Comparison of ENCODE assay signal across 17 mouse cellular contexts in the genomic region with DNA sequence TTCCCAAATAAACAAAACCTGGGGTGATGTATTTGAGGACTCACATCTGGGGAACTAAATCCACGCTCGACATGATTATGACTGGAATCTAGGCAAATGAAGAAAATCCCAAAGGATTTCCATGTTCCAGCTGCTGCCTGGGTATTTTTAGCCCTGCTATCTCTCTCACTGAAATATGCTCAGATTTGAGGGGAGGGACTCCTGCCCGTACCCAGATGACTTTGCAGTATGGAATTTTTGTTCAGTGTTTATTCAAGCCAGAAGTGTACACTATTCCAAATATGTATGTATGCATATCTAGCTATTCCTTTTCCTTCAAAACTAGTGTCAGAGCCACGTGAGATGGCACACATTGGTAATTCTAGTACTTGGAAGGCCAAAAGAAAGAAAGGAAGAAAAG.
DNase-seq lines count a peak whose midpoint lies in the region; ATAC-seq and TF ChIP-seq lines count a peak whose summit lies in the region.
"Had no signal": no experiment of that assay in that cellular context is flagged by ENCODE, and none has a peak within 500 bp of the region (broad histone marks: within the 10 kb centered on the region; RNA-seq: fewer than 3 reads in every experiment).

No protein-coding gene starts in this region.

- no peak for TF ChIP-seq CTCF in forebrain, postnatal 0 days (IDR thresholded peaks at IDR 0.05; ENCODE audit: low read depth)

- intact Hi-C loops in left cerebral cortex, postnatal 25 days (cut with DNase I): loop anchor here (2.0 kb wide), 1 partner anchor 41 kb away; no protein-coding TSS in a partner anchor

- H3K4me1 ChIP-seq in forebrain, postnatal 0 days (ENCODE audit: insufficient read depth): no peaks in the 10 kb centered on the region
- H3K4me1 ChIP-seq in forebrain, embryonic 13.5 days: no peaks in the 10 kb centered on the region
- peaks cover 2 to 14% of the 10 kb centered on the region in 2 experiments for H3K4me1 ChIP-seq in heart, embryonic 14.5 days (ENCODE audit: control insufficient read depth in 2 of 2, insufficient read depth in 2 of 2, low read length in 2 of 2)
- H3K4me1 ChIP-seq: kidney, embryonic 15.5 days; liver, embryonic 13.5 days; midbrain, embryonic 10.5 days; neural tube, embryonic 12.5 days had no signal

- 51% methylated on average over 4 of the region's 4 CpGs for WGBS in forebrain, postnatal 0 days
- 68% methylated on average over 4 of the region's 4 CpGs for WGBS in forebrain, embryonic 13.5 days
- whole genome bisulfite sequencing in heart, embryonic 14.5 days: 12% methylated on average over 4 of the region's 4 CpGs

- DNase-seq in forebrain, postnatal 0 days: peak; percentile 24
- DNase-seq in left cerebral cortex, postnatal 25 days (ENCODE audit: low spot score in 2 of 2): peak; percentile 7 to 37
- DNase-seq in left cerebral cortex, adult 18-20 months (ENCODE audit: low spot score in 2 of 2): no peak
- peak; percentile 76 for DNase-seq in NIH3T3 (ENCODE audit: low read depth)
- no peak for DNase-seq in cerebellum, postnatal 36 days
- DNase-seq in thymus, postnatal 0 days (ENCODE audit: low spot score): no peak
- DNase-seq: B cell, adult 2 months; cerebellum, adult 8-10 months; layer of hippocampus, postnatal 36 days; liver, embryonic 13.5 days; thymus, postnatal 25 days had no signal

- peak; percentile 68 for ATAC-seq in forebrain, postnatal 0 days
- ATAC-seq in forebrain, embryonic 13.5 days: no peak
- ATAC-seq in heart, embryonic 14.5 days (ENCODE audit: insufficient number of reproducible peaks, insufficient read depth, low FRiP score, low read depth): no peak

- H3K4me2 ChIP-seq in forebrain, postnatal 0 days (ENCODE audit: low read depth): no peak overlapping the region
- H3K4me2 ChIP-seq in forebrain, embryonic 13.5 days: no peak overlapping the region
- peak overlapping the region; percentile 39; the same call in 1 of the 2 replicates for H3K4me2 ChIP-seq in heart, embryonic 14.5 days (ENCODE audit: low read length)
- H3K4me2 ChIP-seq: kidney, embryonic 15.5 days; liver, embryonic 13.5 days; neural tube, embryonic 12.5 days had no signal

- no peak overlapping the region for H3K27ac ChIP-seq in forebrain, postnatal 0 days (ENCODE audit: low read depth, low read length)
- no peak overlapping the region for H3K27ac ChIP-seq in forebrain, embryonic 13.5 days
- H3K27ac ChIP-seq in heart, embryonic 14.5 days (replicated peaks in 1 of 2; ENCODE audit: control insufficient read depth in 1 of 2, insufficient read depth in 1 of 2, low read depth in 2 of 2, low read length in 2 of 2): peak overlapping the region in 1 of 2 experiments; percentile 44; a peak in 2 of 4 replicates
- H3K27ac ChIP-seq: kidney, embryonic 15.5 days; liver, embryonic 13.5 days; midbrain, embryonic 10.5 days; neural tube, embryonic 12.5 days had no signal

- no peak overlapping the region for H3K4me3 ChIP-seq in forebrain, postnatal 0 days (ENCODE audit: low read depth, low read length)
- H3K4me3 ChIP-seq in forebrain, embryonic 13.5 days: no peak overlapping the region
- no peak overlapping the region for H3K4me3 ChIP-seq in heart, embryonic 14.5 days (ENCODE audit: control insufficient read depth in 1 of 2, insufficient read depth in 1 of 2, low read depth in 1 of 2, low read length in 2 of 2)
- H3K4me3 ChIP-seq: kidney, embryonic 15.5 days; liver, embryonic 13.5 days; midbrain, embryonic 10.5 days; neural tube, embryonic 12.5 days had no signal

- H3K27me3 ChIP-seq in forebrain, postnatal 0 days (ENCODE audit: insufficient read depth, low read length): no peaks in the 10 kb centered on the region
- no peaks in the 10 kb centered on the region for H3K27me3 ChIP-seq in forebrain, embryonic 13.5 days
- H3K27me3 ChIP-seq in heart, embryonic 14.5 days (ENCODE audit: control insufficient read depth, insufficient read depth, low read length): no peaks in the 10 kb centered on the region
- H3K27me3 ChIP-seq: kidney, embryonic 15.5 days; liver, embryonic 13.5 days; neural tube, embryonic 12.5 days had no signal

- no peaks in the 10 kb centered on the region for H3K36me3 ChIP-seq in forebrain, postnatal 0 days (ENCODE audit: insufficient read depth)
- no peaks in the 10 kb centered on the region for H3K36me3 ChIP-seq in forebrain, embryonic 13.5 days (ENCODE audit: poor library complexity, severe bottlenecking)
- no peaks in the 10 kb centered on the region for H3K36me3 ChIP-seq in heart, embryonic 14.5 days (ENCODE audit: control insufficient read depth, insufficient read depth, low read length)
- H3K36me3 ChIP-seq: G1E; kidney, embryonic 15.5 days; liver, embryonic 13.5 days; midbrain, embryonic 10.5 days; neural tube, embryonic 12.5 days had no signal

- H3K9ac ChIP-seq in forebrain, postnatal 0 days: no peak overlapping the region
- no peak overlapping the region for H3K9ac ChIP-seq in forebrain, embryonic 13.5 days
- H3K9ac ChIP-seq in heart, embryonic 14.5 days (ENCODE audit: low read length): no peak overlapping the region
- H3K9ac ChIP-seq: kidney, embryonic 15.5 days; liver, embryonic 13.5 days; neural tube, embryonic 12.5 days had no signal

- H3K9me3 ChIP-seq in forebrain, postnatal 0 days (ENCODE audit: low read length): no peaks in the 10 kb centered on the region
- no peaks in the 10 kb centered on the region; the same call in 1 of the 2 replicates for H3K9me3 ChIP-seq in forebrain, embryonic 13.5 days (replicated peaks)
- H3K9me3 ChIP-seq in heart, embryonic 14.5 days (ENCODE audit: control insufficient read depth, low read length): no peaks in the 10 kb centered on the region
- H3K9me3 ChIP-seq: G1E; kidney, embryonic 15.5 days; liver, embryonic 13.5 days; midbrain, embryonic 10.5 days; neural tube, embryonic 12.5 days had no signal

Comparison
In these comparisons a context has a peak if more than half of its experiments do, and no peak if none do; other contexts are left out.
1. DNase-seq: peak in forebrain, postnatal 0 days (single experiment), left cerebral cortex, postnatal 25 days (2 of 2) and NIH3T3 (single experiment); none in left cerebral cortex, adult 18-20 months (0 of 2), cerebellum, postnatal 36 days (0 of 2) and thymus, postnatal 0 days (single experiment).